Mouse (Mus musculus) myocyte (in vitro differentiated cells): ENCODE measurements at regions not wholly inside any gene's neighbourhood (a gene's known extent, or its start where the extent isn't known, plus 50 kb on each side); places are given as distances from the start of the nearest gene placed in this dataset.
"Not testable (repeated sequence)": the region's sequence is repeated elsewhere in the genome, so short reads cannot be mapped to it uniquely, and the experiment has no call there.

Source experiments
- MAX ChIP-seq: IDR thresholded peaks from one replicate; pipeline ENCODE4 v1.6.1; 2011; ENCODE audit warnings: low read depth, mild to moderate bottlenecking, control low read depth
- POLR2A ChIP-seq: IDR thresholded peaks from one replicate; pipeline ENCODE4 v1.6.1; 2011; ENCODE audit warnings: low read depth, mild to moderate bottlenecking, control low read depth, moderate library complexity; ENCODE audit not compliant: insufficient read length
- POLR2AphosphoS2 ChIP-seq: IDR thresholded peaks from one replicate; pipeline ENCODE4 v1.6.1; 2011; ENCODE audit warnings: low read depth, control low read depth; ENCODE audit not compliant: insufficient read length
- TCF12 ChIP-seq: IDR thresholded peaks from one replicate; pipeline ENCODE4 v1.6.1; 2011; ENCODE audit warnings: mild to moderate bottlenecking, control low read depth; ENCODE audit not compliant: poor library complexity, insufficient read depth, severe bottlenecking
- USF1 ChIP-seq: IDR thresholded peaks from one replicate; pipeline ENCODE4 v1.6.1; 2011; ENCODE audit warnings: low read depth, mild to moderate bottlenecking, control low read depth, moderate library complexity

DNA sequence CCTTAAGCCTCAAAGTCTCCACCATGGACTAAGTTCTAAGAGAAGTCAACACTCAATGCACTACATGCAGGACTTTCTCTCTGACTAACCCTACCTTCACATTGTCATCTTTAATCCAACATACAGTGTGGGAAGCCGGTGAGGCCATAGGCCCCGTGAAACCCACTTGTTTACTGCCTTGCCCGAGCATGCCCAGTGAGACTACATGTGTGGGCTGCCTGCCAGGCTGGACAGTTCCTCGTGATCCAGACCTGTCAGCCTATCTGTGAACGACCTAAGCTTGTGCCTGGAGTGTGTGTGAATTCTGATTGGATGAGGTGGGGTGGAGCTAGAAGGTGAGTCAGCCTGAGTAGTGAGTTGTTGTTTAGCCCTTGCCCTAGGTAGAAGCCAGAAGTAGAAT is 104.2 kb upstream of the Bet1 start:
- TF ChIP-seq POLR2AphosphoS2, TCF12, POLR2A, MAX, USF1: not testable (repeated sequence)
